Mouse (Mus musculus) embryonic facial prominence, embryonic 14.5 days (tissue): ENCODE measurements around the gene Npas3. TPM values are rescaled to one million over a fixed set of nuclear protein-coding genes. Genes with fewer than 3 reads are reported as not detected.
A peak's percentile ranks its signal among the peaks of the same experiment; 100 is the strongest.

Experiments
- ATAC-seq: fragments of 200-750 bp; cut with Nextera tagmentation; 2 replicates; pipeline ENCODE4 v1.8.0; 2017; ENCODE audit warnings: low read depth, moderate number of reproducible peaks, moderate TSS enrichment
- DNase-seq: peaks from one replicate; pipeline ENCODE4 v3.0.0-alpha.2; 2015; ENCODE audit warnings: low spot score
- H3K27ac ChIP-seq: fragments of 300-500 bp; sonication (generic); replicated peaks from 2 replicates; pipeline ENCODE4 v1.5.1; 2014; ENCODE audit warnings: low read depth, mild to moderate bottlenecking, low read length, moderate library complexity
- H3K27me3 ChIP-seq: fragments of 300-500 bp; sonication (generic); replicated peaks from 2 replicates; pipeline ENCODE4 v1.6.1; 2014; ENCODE audit warnings: low read length; ENCODE audit not compliant: control insufficient read depth, insufficient read depth
- H3K36me3 ChIP-seq: fragments of 300-500 bp; sonication (generic); 2 replicates; pipeline ENCODE4 v1.6.1; 2014; ENCODE audit warnings: low read length, mixed read lengths; ENCODE audit not compliant: control insufficient read depth, insufficient read depth
- H3K4me1 ChIP-seq: fragments of 300-500 bp; sonication (generic); 2 replicates; pipeline ENCODE4 v1.6.1; 2014; ENCODE audit warnings: antibody characterized with exemption, low read length; ENCODE audit not compliant: control insufficient read depth, insufficient read depth
- H3K4me2 ChIP-seq: fragments of 300-500 bp; sonication (generic); 2 replicates; pipeline ENCODE4 v1.6.1; 2014; ENCODE audit warnings: low read depth, mild to moderate bottlenecking, low read length, moderate library complexity, mixed read lengths
- H3K4me3 ChIP-seq: fragments of 300-500 bp; sonication (generic); 2 replicates; pipeline ENCODE4 v1.5.1; 2014; ENCODE audit warnings: low read depth, mild to moderate bottlenecking, low read length
- H3K9ac ChIP-seq: fragments of 300-500 bp; sonication (generic); 2 replicates; pipeline ENCODE4 v1.6.1; 2014; ENCODE audit warnings: low read depth, mild to moderate bottlenecking, low read length, moderate library complexity, mixed read lengths
- H3K9me3 ChIP-seq: fragments of 300-500 bp; sonication (generic); 2 replicates; pipeline ENCODE4 v1.6.1; 2016; ENCODE audit warnings: low read length; ENCODE audit not compliant: control insufficient read depth
- WGBS: fragments of 180-500 bp; shearing (Covaris S2); extraction: QIAGEN DNeasy Blood & Tissue Kit; methylation state at CpG from one replicate; pipeline ENCODE4 v1.1.7; 2014; 5-methylcytosine and 5-hydroxymethylcytosine counted together
- polyA plus RNA-seq: library from polyadenylated mRNA; unstranded; fragments of >200 nt; fragmentation: Nextera tagmentation; extraction: Ambion mirVana; gene quantifications from 2 replicates; pipeline ENCODE4 v1.2.1, GENCODE M21; 2014

The Npas3 gene
- polyA plus RNA-seq, 1 experiment from 2014 or later: 4.4 TPM

GRCm38 (mm10) chr12:53832590-53832989 is 584.1 kb downstream of the Npas3 start:
- peak; percentile 44 for ATAC-seq
- peak overlapping the region; percentile 24 for H3K27ac ChIP-seq
- no peaks in the 10 kb centered on the region for H3K36me3 ChIP-seq
- peaks cover 25% of the 10 kb centered on the region for H3K4me1 ChIP-seq
- no peaks in the 10 kb centered on the region for H3K9me3 ChIP-seq
- DNase-seq: peak; percentile 83
- no peaks in the 10 kb centered on the region for H3K27me3 ChIP-seq
- 27% methylated on average over 6 of the region's 6 CpGs for WGBS
- no peak overlapping the region for H3K9ac ChIP-seq
- H3K4me3 ChIP-seq: no peak overlapping the region
- no peak overlapping the region; the same call in 1 of the 2 replicates for H3K4me2 ChIP-seq

GRCm38 (mm10) chr12:53833348-53833747 is 584.9 kb downstream of the Npas3 start:
- peaks cover 25% of the 10 kb centered on the region for H3K4me1 ChIP-seq
- WGBS: 38% methylated on average over 2 of the region's 2 CpGs
- H3K27ac ChIP-seq: no peak overlapping the region
- no peak overlapping the region for H3K9ac ChIP-seq
- H3K9me3 ChIP-seq: no peaks in the 10 kb centered on the region
- no peak overlapping the region for H3K4me3 ChIP-seq
- H3K4me2 ChIP-seq: no peak overlapping the region
- no peaks in the 10 kb centered on the region for H3K27me3 ChIP-seq
- DNase-seq: peak; percentile 75
- H3K36me3 ChIP-seq: no peaks in the 10 kb centered on the region
- ATAC-seq: peak; percentile 44; the same call in 1 of the 2 replicates

- WGBS: 80% methylated on average over 27 of the region's 27 CpGs
- ATAC-seq (no peak), DNase-seq (peak; percentile 64)
- Histone ChIP-seq H3K36me3 (no peaks in the 10 kb centered on the region), H3K4me1 (peaks cover 25% of the 10 kb centered on the region), H3K4me3 (no peak overlapping the region), H3K4me2 (no peak overlapping the region), H3K9me3 (no peaks in the 10 kb centered on the region), H3K27ac (no peak overlapping the region), H3K27me3 (no peaks in the 10 kb centered on the region), H3K9ac (no peak overlapping the region)
These were observed 587.7 kb downstream of the Npas3 start for GRCm38 (mm10) chr12:53836031-53836790.

DNA sequence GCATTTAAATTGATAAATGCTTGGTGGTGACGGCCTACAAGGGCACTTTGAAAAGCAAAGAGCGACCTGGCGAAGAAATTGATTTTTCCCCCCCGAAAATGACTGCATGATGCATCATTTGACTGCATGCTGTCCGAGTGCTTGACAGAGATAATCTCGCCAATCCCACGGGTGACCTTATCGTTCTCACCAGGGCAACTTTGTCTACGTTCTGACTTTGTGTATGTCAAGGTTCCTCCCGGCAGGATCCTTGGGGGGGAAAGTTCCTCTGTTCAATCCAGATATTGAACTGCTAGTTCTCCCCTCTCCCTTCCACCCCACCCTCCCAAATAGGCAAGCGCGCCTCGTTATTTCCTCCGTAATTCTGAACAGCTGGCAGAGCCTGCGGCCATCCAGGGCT is 588.9 kb downstream of the Npas3 start:
- Histone ChIP-seq H3K9ac (no peak overlapping the region), H3K4me3 (no peak overlapping the region), H3K36me3 (no peaks in the 10 kb centered on the region), H3K9me3 (no peaks in the 10 kb centered on the region), H3K4me1 (peaks cover 25% of the 10 kb centered on the region), H3K27ac (no peak overlapping the region), H3K27me3 (no peaks in the 10 kb centered on the region), H3K4me2 (no peak overlapping the region)
- no peak for DNase-seq
- ATAC-seq: no peak
- WGBS: 78% methylated on average over 15 of the region's 15 CpGs

- H3K9me3 ChIP-seq: no peaks in the 10 kb centered on the region
- H3K9ac ChIP-seq: no peak overlapping the region
- H3K36me3 ChIP-seq: no peaks in the 10 kb centered on the region
- 18% methylated on average over 7 of the region's 7 CpGs for WGBS
- H3K4me1 ChIP-seq: peaks cover 14% of the 10 kb centered on the region; the same call in 1 of the 2 replicates
- no peak for ATAC-seq
- H3K27me3 ChIP-seq: no peaks in the 10 kb centered on the region; the same call in 1 of the 2 replicates
- no peak for DNase-seq
- no peak overlapping the region for H3K4me3 ChIP-seq
- no peak overlapping the region for H3K27ac ChIP-seq
- no peak overlapping the region for H3K4me2 ChIP-seq
These were observed 590.1 kb downstream of the Npas3 start for GRCm38 (mm10) chr12:53838541-53838940.

- ATAC-seq: no peak
- H3K4me3 ChIP-seq: no peak overlapping the region
- DNase-seq: no peak
- no peaks in the 10 kb centered on the region for H3K36me3 ChIP-seq
- no peak overlapping the region for H3K4me2 ChIP-seq
- H3K27ac ChIP-seq: no peak overlapping the region
- H3K4me1 ChIP-seq: peaks cover 17% of the 10 kb centered on the region
- H3K9ac ChIP-seq: no peak overlapping the region
- H3K9me3 ChIP-seq: no peaks in the 10 kb centered on the region
- WGBS: 61% methylated on average over 16 of the region's 16 CpGs
- H3K27me3 ChIP-seq: no peaks in the 10 kb centered on the region; the same call in 1 of the 2 replicates
These were observed 593.6 kb downstream of the Npas3 start for GRCm38 (mm10) chr12:53841928-53842671.

DNA sequence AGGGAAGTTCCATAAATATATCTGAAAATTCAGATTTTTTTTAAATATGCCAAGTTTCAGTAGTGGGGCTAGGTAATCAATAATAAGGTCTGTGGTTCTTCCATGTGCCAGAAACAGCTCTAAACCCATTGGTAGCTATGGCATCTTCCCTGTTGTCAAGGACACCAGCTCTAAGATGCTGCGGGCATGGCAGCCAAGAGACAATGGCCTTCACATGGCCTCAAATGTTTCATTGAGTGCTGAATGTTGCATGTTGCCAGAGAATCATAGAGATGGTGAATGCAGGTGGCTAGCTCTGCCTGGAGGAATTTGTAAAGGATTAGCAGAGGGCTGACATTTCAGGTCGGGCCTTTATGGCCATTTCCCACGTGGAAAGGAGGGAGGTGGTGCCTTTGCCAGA is 595.1 kb downstream of the Npas3 start:
- Histone ChIP-seq H3K27me3 (no peaks in the 10 kb centered on the region; the same call in 1 of the 2 replicates), H3K4me1 (peaks cover 17% of the 10 kb centered on the region), H3K9ac (no peak overlapping the region), H3K4me3 (no peak overlapping the region), H3K36me3 (no peaks in the 10 kb centered on the region), H3K9me3 (no peaks in the 10 kb centered on the region), H3K4me2 (no peak overlapping the region), H3K27ac (0 out of 2 replicates have a peak overlapping the region, but pooled peaks have one; percentile 28)
- DNase-seq (no peak), ATAC-seq (no peak)
- 45% methylated on average over 3 of the region's 3 CpGs for WGBS

DNA sequence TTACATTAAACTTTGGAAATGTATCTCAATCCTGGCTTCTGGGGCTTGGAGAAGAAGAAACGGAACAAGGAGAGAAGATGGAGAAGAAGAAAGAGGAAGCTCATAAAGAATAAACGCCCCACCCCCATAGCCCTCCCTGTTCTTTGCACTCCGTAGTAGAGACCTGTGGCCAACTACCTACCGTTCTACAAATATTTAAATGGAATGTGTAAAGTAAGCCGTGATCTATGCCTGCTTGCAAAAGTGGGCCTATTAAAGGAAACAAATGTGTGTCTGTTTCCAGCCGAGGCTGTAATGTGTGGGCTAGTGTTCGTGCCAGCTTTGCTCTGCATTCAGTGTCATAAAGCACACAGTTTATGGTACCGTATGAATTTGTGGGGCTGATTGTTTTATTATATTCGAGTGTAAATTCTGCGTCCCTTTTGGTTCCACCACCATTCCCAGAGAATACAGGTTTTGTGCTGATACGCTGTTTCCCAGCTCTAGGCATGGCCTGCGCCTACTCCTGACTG is 597.7 kb downstream of the Npas3 start:
- no peak overlapping the region for H3K4me2 ChIP-seq
- H3K4me3 ChIP-seq: no peak overlapping the region
- ATAC-seq (no peak), DNase-seq (no peak)
- no peak overlapping the region for H3K9ac ChIP-seq
- WGBS: 56% methylated on average over 12 of the region's 12 CpGs
- H3K27me3 ChIP-seq: no peaks in the 10 kb centered on the region; the same call in 1 of the 2 replicates
- H3K36me3 ChIP-seq: no peaks in the 10 kb centered on the region
- peaks cover 17% of the 10 kb centered on the region for H3K4me1 ChIP-seq
- no peak overlapping the region for H3K27ac ChIP-seq
- no peaks in the 10 kb centered on the region for H3K9me3 ChIP-seq
